Mouse (Mus musculus) retina, adult 2 months (tissue): ENCODE data around the gene Ddx23.

Experiments
- DNase-seq: peaks from one replicate; pipeline ENCODE4 v3.0.0-alpha.2; 2012; ENCODE audit warnings: low read depth, low spot score

Gene Ddx23

DNA sequence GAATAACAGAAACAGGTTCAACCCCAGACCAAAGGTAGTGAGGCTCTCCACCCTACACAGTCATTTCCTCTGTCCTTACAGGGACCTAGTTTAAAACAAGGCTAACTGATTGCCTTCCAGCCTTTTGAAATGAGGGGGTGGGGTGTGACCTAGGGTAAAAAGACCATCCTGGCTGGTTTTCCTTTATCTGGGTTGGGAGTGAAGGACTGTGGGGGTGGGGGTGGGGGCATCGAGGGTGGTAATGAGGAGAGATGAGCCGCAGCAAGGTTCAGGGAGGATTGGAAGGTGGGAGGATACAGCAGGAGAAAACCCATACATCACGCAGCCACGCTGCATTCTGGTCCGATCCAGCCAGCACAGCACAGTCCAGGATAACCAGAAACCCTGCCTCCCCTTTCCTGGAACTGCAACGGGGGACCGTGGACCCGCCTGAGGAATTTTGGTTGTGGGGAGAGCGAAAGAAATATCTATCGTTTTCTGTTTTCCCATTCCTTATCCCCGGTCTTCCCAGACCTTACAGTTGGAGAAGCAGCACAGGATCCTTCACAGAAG is 12.4 kb upstream of the Ddx23 start:
- DNase-seq = no peak

DNA sequence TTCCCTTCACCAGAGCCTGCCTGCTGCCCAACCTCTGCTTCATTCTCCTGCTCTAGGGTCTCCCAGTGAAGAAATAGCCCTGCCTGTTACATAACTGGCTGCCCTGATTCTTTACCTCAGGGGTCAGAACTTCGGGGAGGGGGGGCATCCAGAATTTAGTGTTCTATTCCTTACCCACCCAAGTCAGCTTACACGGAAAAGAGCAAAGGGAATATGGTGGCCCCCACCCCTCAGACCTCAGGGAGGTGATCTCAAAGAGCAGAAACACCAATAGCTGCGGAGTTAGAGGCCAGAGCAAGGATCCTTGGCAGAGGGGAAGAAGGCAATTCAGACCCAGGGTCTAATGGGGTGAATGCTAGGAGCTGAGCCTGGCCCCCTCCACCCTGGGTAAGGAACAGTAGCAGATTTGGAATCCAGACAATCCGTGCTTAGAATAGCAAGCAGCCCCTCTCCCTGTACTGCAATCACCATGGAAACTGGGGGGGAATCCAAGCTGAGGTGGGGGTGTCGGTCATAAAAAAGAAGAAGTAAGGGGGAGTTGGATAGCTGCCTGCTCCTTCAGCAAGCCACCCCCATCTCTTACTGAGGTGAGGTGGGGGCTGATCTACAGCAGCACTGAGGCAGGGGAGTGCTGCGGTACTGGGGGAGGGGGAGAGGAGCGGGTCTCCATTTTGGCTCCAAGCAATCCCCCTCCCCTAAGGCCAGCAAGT is 11.7 kb upstream of the Ddx23 start:
- no peak for DNase-seq

DNA sequence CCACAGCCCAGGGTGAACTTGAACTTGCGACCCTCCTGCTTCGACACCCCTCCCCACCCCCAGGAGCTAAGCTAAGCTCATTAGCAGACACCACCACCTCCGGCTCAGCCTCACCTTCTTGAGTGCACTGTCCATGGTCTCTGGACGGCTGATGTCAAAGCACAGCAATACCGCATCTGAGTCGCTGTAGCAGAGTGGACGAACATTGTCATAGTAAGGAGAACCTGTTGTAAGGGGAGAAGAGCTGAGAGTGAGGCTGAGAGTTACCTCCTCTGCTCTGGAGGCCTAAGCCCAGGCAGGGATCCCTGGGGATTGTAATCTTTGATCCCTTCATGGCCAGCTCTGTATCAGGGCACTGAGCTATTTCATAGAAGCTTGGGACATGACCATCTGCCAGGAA is 11.0 kb upstream of the Ddx23 start:
- no peak for DNase-seq

DNA sequence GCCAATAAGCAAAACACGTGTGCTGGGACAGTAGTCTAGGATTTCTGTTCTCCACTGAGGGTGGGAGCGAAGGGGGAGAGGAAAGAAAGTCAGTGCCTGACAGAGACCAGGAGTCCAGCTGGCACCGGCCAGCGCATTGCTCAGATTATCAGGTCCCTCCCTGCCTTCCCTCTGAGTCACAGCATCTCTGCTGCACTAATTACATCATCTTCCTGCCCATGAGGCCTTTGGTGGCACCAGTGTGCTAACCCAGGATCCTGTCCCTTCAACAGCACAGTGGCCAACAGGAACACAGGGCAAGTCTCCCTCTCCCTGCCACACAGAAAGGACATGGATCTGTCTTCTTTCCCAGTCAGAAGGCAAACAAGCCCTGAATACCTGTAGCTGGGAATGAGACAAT is 9.9 kb upstream of the Ddx23 start:
- DNase-seq = no peak

DNA sequence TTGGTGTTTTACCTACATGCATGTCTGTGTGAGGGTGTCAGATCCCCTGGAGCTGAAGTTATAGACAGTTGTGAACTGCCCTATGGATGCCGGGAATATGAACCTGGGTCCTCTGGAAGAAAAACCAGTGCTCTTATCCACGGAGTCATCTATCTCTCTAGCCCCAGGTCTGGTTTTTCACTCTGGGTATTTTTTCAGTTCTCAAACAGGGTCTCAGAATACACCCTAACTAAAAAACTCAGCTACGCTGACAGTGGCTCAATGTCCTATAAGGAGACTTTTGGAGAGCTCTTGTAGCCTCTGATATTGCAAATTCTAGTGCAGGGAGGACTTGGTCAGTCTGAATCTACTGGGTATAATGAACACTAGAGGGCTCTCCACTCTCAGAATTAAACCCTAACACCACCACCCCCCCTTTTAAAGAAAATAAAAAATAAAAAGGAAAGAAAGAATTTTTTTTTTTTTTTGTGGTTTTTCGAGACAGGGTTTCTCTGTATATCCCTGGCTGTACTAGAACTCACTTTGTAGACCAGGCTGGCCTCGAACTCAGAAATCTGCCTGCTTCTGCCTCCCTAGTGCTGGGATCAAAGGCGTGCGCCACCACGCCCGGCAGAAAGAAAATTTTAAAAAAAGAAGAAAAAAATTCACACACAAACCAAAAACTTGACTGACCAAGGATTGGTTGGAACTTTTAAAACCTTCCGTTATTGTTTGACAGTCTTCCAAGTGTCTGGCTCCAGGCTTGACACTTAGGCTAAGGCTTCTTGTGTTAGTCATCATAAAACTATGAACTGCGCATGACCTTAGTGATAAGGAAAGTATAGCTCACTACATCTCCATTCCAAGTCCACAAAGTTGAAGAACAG is 1.6 kb upstream of the Ddx23 start:
- DNase-seq = no peak

DNA sequence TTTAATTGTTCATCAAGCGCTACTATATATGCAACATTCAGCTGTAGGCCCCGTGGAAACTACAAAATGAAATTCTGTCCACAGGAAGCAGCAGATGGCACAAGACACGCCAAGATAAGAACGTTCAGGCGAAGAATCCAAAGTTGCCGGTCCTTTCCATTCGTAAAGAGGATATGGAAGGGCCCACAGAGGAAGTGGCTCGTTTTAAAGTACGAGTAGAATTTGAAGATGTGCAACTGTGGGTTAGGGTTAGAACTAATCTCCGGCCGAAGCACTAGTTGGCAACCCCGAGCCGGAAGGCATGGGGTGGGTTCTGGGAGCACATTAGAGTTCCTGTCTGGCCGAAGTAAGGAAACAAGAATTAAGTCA is 512 bp downstream of the Ddx23 start:
- DNase-seq = no peak

DNA sequence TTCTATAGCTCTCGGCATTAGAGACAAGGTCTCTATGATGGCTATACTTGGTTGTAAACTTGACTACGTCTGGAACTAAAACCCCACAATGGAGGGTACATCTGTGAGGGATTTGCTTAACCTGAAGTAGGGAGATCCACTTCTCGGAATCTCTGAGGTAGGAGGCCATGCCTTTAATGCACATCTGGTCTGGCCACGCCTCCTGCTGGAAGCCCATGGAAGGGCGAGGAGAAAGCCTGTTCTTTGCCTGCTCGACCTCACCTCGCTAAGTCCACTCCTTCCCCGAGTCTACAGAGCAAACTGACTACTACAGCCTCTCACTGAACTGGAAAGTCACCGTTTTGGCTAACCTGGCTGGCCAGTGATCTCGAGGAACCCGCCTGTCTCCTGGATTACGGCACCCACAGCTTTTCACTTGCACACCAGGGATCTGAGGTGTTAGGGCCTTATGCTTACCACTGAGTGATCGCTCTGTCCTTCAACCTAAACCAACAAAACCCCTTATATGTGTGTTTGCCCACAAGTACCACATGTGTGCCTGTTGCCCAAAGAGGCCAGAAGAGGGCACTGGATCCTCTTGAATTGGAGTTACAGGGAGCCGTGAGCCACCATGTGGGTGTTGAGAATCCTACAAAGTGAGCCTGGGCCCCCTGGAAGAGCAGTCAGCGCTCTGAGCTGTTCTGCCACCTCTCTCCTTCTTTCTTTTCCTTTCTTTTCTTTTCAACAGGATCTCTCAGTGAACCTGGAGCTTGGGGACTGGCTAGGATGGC is 5.5 kb downstream of the Ddx23 start:
- no peak for DNase-seq

DNA sequence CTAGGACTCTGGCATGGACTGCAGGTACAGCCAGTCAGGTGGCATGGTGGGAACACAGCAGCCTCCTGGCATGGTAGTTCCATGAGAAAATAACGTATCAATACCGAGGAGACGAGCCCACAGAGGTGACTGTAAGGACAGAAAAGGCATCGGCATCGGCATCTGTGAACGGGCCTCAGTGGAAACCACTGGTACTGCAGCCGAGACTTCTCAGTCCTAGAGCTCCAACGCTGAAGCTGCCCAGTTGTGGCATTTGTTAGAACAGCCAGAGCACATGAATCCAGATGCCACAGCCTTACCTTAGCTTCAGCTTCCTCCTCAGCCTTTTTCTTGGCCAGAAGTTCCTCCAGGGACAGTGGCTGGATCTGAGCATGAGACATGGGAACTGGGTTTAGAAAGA is 10.5 kb downstream of the Ddx23 start:
- DNase-seq = no peak

DNA sequence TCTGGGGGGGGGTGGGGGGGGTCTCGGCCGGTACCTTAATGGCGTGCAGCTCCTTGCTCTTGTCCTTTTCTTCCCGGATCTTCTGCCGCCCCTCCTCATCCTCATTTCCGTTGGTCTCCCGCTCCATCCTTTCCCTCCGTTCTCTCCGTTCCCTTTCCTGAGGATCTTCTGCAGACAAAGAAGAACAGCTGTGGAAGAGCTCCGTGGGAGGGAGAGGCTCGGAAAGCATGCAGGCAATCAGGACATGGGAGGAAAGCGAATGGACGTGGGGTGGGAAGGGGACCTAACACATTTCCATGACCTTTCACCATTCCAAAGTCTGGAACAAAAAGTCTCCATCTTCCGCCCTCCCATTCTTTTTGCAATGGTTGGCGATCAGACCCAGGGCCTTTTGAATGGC is 11.3 kb downstream of the Ddx23 start:
- DNase-seq = no peak

DNA sequence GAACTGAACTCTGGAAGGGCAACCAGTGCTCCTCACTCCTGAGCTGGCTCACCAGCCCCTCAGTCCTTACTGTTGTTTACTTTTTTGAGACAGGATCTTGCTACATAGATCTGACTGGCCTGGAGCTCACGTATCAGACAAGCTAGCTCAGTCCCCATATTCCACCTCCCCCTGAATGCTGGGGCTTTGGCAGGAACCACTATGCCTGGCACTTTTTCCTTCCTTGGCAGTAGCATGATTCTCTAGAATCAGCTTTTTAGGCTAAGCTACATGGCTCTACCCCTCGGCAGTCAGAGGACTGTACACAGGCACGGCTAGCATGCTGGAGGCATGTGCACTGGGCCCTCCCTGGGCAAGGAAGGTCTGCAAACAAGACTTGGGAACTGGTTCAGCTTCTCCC is 14.6 kb downstream of the Ddx23 start:
- no peak for DNase-seq

DNA sequence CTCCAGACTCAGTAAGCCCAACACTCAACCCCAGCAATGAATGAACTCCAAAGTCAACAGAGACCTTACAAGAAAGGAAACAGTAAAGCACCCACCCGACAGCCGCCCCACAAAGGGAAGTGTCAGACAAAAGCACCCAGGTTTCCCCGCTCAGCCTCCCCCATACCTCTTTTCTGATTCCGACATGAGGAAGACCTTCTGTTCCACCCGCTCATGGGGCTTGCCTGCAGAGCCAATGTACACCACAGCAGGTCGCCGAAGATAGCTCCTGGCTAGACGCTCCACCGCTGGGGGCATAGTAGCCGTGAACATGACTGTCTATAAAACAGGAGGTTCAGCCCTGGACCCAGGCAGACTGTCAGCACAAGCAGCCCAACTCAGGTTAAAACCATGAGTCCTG is 15.4 kb downstream of the Ddx23 start:
- no peak for DNase-seq

DNA sequence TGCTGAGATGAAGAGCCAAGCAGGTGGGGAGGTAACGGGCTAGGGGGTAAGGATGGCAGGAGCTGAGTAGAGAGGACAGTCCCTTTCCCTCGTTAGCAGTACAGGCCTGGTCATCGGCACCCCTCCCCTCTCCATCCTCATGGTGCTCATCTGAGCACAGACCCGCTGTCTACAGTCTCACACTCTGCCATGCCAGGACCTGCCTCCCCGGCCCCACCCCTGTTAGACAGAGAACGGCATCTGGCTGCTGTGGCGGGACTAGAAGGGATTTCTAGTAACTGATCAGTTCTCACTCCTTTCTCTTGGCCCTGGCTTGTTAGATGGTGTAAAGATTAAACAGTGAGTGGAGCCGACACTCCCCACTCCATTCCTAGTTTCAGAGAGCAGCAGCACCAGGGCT is 16.0 kb downstream of the Ddx23 start:
- no peak for DNase-seq

DNA sequence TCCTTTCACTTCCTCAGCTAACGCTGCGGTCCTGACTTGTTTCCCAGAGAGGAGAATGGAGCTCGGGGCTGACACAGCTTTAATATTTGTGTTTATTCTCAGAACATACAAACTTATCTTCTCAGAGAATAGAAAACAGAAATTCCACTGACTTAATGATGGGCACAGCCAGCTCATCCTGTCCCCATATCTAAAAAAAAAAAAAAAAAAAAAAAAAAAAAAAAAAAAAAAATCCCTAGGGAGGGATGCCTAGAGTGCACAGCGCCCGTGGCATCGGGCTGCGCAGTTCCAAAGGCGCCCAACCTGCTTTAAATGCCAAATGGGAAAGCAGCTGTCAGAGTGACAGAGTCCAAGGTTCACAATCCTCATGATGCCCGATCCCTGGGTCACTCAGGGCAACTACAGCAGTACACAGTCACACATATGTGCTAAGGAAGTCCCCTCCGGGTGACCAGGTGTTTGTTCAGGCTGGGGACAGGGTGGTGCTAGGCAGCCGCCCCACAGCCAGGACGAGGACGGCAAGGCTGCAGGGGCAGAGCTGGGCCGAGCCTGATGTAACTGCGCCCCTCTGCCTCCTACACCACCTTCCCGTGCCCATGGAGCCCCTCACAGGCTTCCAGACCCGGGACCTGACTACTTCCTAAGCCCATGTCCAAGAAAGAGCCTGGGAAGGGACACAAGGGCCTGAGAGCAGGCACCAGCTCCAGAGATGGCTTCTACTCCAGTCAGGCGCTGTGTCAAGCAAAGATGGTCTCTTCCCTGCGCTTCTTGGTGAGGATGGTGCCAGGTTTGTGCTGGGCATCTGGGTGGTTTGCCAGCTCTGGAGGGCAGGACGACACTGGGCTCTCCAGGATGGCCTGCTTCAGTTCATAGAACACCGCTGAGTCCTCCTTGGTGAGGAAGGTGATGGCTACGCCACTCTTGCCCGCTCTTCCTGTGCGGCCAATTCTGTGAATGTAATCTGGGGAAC is 17.4 kb downstream of the Ddx23 start:
- DNase-seq = no peak

DNA sequence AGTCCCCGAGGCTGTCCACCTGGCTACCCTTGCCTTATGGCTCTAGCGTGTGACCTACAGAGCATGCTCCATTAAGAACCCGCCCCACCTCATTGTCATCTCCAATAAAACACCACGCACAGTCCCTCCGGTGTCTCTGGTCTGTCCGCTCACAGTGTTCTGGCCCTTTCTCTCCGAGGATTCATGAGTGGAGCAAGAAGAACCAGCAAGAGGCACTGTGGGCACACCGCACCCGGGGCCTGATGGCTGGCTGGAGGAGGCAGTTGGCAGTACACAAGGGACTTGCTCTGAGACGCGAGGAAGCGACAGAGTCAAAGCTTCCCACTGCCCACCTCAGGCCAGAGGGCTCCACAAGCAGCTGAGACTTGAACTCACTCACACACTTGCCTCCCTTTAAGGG is 18.3 kb downstream of the Ddx23 start:
- no peak for DNase-seq

DNA sequence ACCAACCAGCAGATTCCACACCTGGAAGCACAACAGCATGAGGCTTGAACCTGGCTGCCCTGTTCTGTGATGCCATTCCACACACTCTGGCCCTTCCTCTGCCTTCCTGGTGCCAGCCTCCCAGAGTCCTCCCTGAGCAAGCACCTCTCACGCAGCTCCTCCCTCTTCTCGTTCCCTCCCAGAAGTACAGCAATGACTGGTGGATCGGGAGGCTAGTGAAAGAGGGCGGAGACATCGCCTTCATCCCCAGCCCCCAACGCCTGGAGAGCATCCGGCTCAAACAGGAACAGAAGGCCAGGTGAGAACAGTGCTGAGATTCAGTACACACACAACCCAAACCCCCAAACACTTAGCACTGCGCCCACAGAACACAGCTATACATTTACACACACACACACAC is 22.5 kb downstream of the Ddx23 start:
- no peak for DNase-seq

DNA sequence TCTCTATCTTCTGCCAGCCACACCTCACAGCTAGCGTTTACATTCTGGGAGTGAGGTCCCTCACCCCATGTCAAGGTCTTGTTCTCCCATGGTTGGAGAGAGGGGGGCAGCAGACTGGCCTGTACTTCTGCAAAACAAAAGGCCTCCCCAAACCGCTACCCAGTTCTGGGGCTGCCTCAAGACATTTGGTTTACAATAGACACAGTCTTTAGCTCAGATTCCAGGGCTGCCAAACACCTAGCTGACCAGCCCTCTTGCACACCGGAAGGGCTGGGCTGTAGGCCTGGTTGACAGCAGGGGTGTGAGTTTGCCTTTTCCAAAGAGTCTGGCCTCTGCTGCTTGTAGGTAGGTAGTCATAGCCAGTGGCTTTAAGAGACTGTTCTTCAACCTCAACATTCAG is 25.5 kb downstream of the Ddx23 start:
- DNase-seq = no peak

DNA sequence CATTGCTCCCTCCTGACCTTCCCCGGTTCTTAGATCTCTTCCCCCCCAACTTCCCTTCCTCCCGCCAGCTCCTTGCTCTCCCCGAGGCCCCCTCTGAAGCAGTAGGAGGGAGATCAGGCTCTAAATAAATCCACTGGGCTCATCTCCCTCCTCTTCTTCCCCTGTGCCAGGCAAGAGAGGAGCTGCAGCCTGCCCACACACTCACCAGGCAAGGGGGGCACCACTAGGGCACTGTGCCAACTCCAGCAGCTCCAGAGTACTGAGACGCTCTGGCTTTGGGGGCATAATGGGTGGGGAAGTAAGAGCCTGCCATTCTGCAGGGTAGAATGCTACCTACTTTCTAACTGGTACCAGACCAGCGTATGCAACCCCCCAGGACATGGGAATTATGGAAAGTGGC is 26.2 kb downstream of the Ddx23 start:
- DNase-seq = no peak

DNA sequence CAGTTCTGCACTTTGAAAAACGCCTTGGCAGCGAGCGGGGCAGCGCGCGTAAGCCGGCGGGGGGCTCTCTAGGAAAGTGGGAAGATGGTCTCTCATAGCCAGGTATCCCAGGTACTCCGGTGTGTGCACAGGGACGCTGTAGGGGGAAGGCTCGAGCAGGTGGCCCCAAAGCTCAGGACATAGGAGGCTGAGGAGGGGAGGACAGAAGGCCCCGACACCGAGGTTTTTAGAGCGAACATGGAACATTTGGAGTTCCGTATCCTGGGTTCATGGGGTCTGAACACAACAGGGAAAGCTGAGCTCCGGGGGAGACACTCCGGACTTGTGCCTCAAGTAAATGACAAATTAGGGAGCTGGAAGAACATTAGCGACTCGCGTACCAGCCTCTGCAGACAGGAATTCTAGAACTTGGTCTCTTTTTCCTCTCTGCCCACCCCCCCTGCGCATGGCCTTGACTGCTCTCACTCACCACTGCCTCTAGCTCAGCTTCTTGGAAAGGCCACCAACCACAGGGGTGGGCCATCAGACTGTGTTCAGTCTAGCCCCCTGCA is 27.3 kb downstream of the Ddx23 start:
- DNase-seq = no peak

DNA sequence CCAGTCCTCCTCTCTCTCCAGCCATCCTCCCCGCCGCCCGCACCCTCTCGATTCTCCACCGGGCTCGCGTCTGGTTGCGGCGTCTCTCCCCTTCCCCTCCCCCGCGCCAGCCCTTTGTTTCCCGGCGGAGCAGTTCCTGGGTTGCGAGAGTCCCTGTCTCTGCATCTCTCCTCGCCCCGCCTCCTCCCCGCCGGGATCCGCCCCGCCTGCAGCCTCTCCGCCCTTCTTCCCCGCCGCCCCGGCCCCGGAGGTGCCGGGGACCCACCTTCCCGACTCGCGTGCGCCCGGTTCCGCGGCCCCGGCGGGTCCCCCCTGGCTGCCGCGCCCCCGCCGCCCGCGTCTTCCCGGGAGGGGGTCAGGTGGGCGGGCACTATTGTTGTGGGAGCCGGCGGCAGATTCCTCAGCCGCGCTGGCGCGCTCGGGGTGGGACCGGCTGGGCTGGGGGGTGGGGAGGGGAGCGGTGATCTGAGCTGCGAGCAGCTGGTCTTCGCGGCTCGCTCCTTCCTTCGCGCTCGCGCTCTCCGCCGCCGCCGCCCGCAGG is 28.1 kb downstream of the Ddx23 start:
- no peak for DNase-seq

DNA sequence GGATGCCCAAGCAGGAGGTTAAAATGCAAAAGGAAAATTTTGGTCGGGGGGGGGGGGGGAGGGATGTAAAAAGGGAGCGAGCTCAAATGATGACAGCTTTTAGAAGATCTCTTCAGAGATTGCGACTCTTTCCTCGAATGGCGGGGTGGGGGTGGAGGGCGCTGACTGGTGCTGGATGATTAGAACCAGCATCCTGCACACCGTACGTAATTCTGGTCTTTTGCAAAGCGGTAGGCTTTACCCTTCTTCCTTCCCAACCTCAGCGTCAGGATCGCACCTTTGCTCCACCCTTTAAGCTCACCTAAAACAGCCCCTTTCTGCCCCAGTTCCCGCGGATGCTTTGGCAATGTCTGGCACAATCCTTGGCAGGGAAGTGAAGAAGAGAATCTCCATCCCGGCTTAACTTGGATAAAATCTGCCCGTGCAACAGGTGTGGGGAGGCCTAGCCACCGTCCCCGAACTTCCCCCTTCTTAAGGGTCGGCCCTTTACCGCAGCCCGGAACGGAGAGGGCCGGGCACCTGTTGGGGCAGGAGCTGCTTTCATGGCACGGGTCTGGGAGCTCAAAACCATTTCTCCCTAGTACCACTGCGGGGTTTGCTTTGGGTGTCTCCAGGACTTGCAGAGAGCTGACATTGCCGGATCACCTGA is 28.7 kb downstream of the Ddx23 start:
- no peak for DNase-seq
